Mouse (Mus musculus) midbrain, embryonic 14.5 days (tissue): ENCODE results near the gene Dennd1a. TPM values are rescaled to one million over a fixed set of nuclear protein-coding genes. Genes with fewer than 3 reads are reported as not detected.

Source experiments
- ATAC-seq: fragments of 200-750 bp; cut with Nextera tagmentation; 2 replicates; pipeline ENCODE4 v1.8.0; 2017; ENCODE audit warnings: moderate number of reproducible peaks, moderate library complexity; ENCODE audit not compliant: low FRiP score, low TSS enrichment
- DNase-seq: peaks from one replicate; pipeline ENCODE4 v3.0.0-alpha.2; 2015
- H3K27ac ChIP-seq: fragments of 300-500 bp; sonication (generic); replicated peaks from 2 replicates; pipeline ENCODE4 v1.5.1; 2014; ENCODE audit warnings: mild to moderate bottlenecking, low read depth, low read length, moderate library complexity
- H3K27me3 ChIP-seq: fragments of 300-500 bp; sonication (generic); 2 replicates; pipeline ENCODE4 v1.6.1; 2014; ENCODE audit warnings: low read length, control low read depth, mixed read lengths; ENCODE audit not compliant: control insufficient read depth, insufficient read depth
- H3K36me3 ChIP-seq: fragments of 300-500 bp; sonication (generic); 2 replicates; pipeline ENCODE4 v1.6.1; 2014; ENCODE audit warnings: low read length, control low read depth; ENCODE audit not compliant: control insufficient read depth, insufficient read depth
- H3K4me1 ChIP-seq: fragments of 300-500 bp; sonication (generic); 2 replicates; pipeline ENCODE4 v1.6.1; 2014; ENCODE audit warnings: mild to moderate bottlenecking, antibody characterized with exemption, low read length, control low read depth; ENCODE audit not compliant: control insufficient read depth, insufficient read depth
- H3K4me2 ChIP-seq: fragments of 300-500 bp; sonication (generic); 2 replicates; pipeline ENCODE4 v1.6.1; 2014; ENCODE audit warnings: mild to moderate bottlenecking, low read length, moderate library complexity
- H3K4me3 ChIP-seq: fragments of 300-500 bp; sonication (generic); replicated peaks from 2 replicates; pipeline ENCODE4 v1.5.1; 2014; ENCODE audit warnings: low read depth, low read length
- H3K9ac ChIP-seq: fragments of 300-500 bp; sonication (generic); replicated peaks from 2 replicates; pipeline ENCODE4 v1.6.1; 2014; ENCODE audit warnings: mild to moderate bottlenecking, low read length, moderate library complexity
- H3K9me3 ChIP-seq: fragments of 300-500 bp; sonication (generic); 2 replicates; pipeline ENCODE4 v1.6.1; 2016; ENCODE audit warnings: low read length, control low read depth, mixed read lengths; ENCODE audit not compliant: control insufficient read depth
- WGBS: fragments of 180-500 bp; shearing (Covaris S2); extraction: QIAGEN DNeasy Blood & Tissue Kit; methylation state at CpG from one replicate; pipeline ENCODE4 v1.1.7; 2014; 5-methylcytosine and 5-hydroxymethylcytosine counted together
- polyA plus RNA-seq: library from polyadenylated mRNA; unstranded; fragments of >200 nt; fragmentation: Nextera tagmentation; extraction: Ambion mirVana; gene quantifications from 2 replicates; pipeline ENCODE4 v1.2.1, GENCODE M21; 2014

Gene Dennd1a
- polyA plus RNA-seq, 1 experiment from 2014 or later = 16.6 TPM

- no peak for ATAC-seq
- H3K4me2 ChIP-seq = no peak overlapping the region
- H3K36me3 ChIP-seq = no peaks in the 10 kb centered on the region
- DNase-seq = no peak
- no peak overlapping the region for H3K27ac ChIP-seq
- H3K9me3 ChIP-seq = no peaks in the 10 kb centered on the region
- no peaks in the 10 kb centered on the region for H3K4me1 ChIP-seq
- WGBS = 97% methylated on average over 2 of the region's 2 CpGs
- H3K27me3 ChIP-seq = no peaks in the 10 kb centered on the region
- no peak overlapping the region for H3K4me3 ChIP-seq
- H3K9ac ChIP-seq = no peak overlapping the region
Observed at GRCm38 (mm10) chr2:38085058-38085457, 202.1 kb downstream of the Dennd1a start.

DNA sequence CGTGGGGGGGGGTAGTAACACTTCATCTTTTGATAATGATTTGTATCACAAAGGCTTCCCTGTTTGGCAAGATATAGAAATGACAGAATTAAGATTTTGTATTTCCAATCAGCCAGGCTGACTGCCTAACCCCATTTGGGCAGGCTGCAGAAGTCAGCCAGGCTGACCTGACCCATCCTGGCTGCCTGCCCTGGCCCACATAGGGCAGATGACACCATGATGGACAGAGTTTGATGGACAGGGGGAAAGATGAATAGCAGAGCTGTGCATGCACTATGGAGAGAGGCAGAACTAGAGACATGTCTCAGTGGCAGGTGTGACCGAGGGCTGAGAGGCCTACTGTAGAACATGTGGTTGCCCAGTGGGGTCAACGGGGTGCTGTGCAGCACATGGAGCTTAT lies 203.9 kb downstream of the Dennd1a start:
- Histone ChIP-seq H3K4me3 (no peak overlapping the region), H3K4me1 (no peaks in the 10 kb centered on the region), H3K4me2 (no peak overlapping the region), H3K9ac (no peak overlapping the region), H3K27ac (no peak overlapping the region), H3K36me3 (no peaks in the 10 kb centered on the region), H3K27me3 (no peaks in the 10 kb centered on the region), H3K9me3 (no peaks in the 10 kb centered on the region)
- no peak for ATAC-seq
- no peak for DNase-seq
- WGBS = 91% methylated on average over 3 of the region's 3 CpGs

DNA sequence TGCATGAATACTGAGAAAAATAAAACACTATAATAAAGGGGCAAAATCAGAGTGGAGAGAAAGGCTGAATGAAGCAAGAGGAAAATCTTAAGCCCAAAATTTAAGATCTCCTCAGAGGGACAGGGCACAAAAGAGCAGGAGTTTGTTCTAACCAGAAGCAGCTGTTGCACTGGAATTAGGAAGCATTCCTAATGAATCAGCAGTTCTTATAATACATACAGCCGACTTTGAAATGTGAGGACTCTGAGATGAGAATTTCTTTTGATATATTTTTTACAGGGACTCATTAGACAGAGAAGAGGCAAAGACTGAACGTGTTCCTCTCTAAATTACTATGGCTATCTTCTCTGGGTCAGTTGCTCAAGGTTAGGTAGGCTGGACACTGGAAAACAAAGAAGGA lies 212.7 kb downstream of the Dennd1a start:
- Histone ChIP-seq H3K4me1 (no peaks in the 10 kb centered on the region), H3K4me2 (no peak overlapping the region), H3K27ac (no peak overlapping the region), H3K9me3 (no peaks in the 10 kb centered on the region), H3K36me3 (no peaks in the 10 kb centered on the region), H3K9ac (no peak overlapping the region), H3K27me3 (no peaks in the 10 kb centered on the region), H3K4me3 (no peak overlapping the region)
- ATAC-seq (no peak), DNase-seq (no peak)
- WGBS = 66% methylated on average over 2 of the region's 2 CpGs

GRCm38 (mm10) chr2:38072061-38072460 lies 215.1 kb downstream of the Dennd1a start:
- no peaks in the 10 kb centered on the region for H3K27me3 ChIP-seq
- no peak overlapping the region for H3K9ac ChIP-seq
- no peak for ATAC-seq
- H3K4me2 ChIP-seq = no peak overlapping the region
- DNase-seq = no peak
- no peak overlapping the region for H3K4me3 ChIP-seq
- H3K4me1 ChIP-seq = no peaks in the 10 kb centered on the region
- H3K9me3 ChIP-seq = no peaks in the 10 kb centered on the region
- no peak overlapping the region for H3K27ac ChIP-seq
- H3K36me3 ChIP-seq = no peaks in the 10 kb centered on the region

DNA sequence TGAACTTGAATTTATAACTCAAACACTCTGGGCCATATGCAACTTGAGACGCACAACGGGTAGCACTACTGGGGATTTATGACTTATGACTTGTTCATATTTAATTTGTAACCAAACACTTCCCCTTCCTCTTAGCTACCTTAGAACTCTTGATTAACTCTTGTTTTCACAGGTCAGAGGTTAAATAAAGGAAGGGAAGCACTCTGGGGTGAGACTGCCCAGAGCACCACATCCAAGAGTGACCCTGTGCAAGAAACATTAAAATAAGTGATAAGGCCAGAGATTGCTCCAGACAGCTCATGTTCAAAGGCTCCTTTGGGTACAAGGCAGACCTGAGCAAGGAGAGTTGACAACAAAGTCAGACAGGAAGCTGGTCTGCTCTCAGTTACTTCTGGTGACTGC lies 219.0 kb downstream of the Dennd1a start:
- no peak for ATAC-seq
- H3K9ac ChIP-seq = no peak overlapping the region
- no peaks in the 10 kb centered on the region for H3K36me3 ChIP-seq
- H3K4me2 ChIP-seq = no peak overlapping the region
- no peaks in the 10 kb centered on the region for H3K4me1 ChIP-seq
- no peaks in the 10 kb centered on the region for H3K27me3 ChIP-seq
- H3K4me3 ChIP-seq = no peak overlapping the region
- H3K9me3 ChIP-seq = no peaks in the 10 kb centered on the region
- WGBS = 92% methylated on average over 2 of the region's 2 CpGs
- H3K27ac ChIP-seq = no peak overlapping the region
- DNase-seq = no peak

GRCm38 (mm10) chr2:38065914-38066313 lies 221.3 kb downstream of the Dennd1a start:
- H3K4me2 ChIP-seq = no peak overlapping the region
- no peaks in the 10 kb centered on the region for H3K9me3 ChIP-seq
- no peak overlapping the region for H3K4me3 ChIP-seq
- no peak overlapping the region for H3K9ac ChIP-seq
- ATAC-seq (no peak), DNase-seq (no peak)
- H3K27me3 ChIP-seq = no peaks in the 10 kb centered on the region
- no peaks in the 10 kb centered on the region for H3K4me1 ChIP-seq
- no peaks in the 10 kb centered on the region for H3K36me3 ChIP-seq
- H3K27ac ChIP-seq = no peak overlapping the region
- 73% methylated on average over 1 of the region's 1 CpGs for WGBS

DNA sequence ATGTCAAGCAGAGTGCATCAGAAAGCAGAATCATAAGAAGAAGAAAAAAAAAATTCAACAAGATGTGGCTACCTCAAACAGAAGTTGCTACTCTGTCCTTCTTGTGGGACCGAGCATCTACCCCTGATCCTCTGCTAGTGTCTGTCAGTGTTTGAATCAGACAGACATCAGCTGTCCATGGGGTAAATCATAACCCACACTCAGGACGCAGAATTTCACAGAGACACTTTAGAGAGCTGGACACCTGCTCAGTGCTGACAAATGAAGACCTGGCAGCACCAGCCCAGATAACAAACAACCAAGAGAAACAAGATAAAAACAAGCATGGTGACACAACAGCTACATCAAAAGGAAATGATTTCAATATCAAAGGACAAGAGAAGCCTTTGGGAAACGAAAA lies 222.9 kb downstream of the Dennd1a start:
- H3K9ac ChIP-seq = no peak overlapping the region
- H3K4me3 ChIP-seq = no peak overlapping the region
- H3K27ac ChIP-seq = no peak overlapping the region
- H3K4me2 ChIP-seq = no peak overlapping the region
- H3K9me3 ChIP-seq = no peaks in the 10 kb centered on the region
- no peaks in the 10 kb centered on the region for H3K36me3 ChIP-seq
- DNase-seq (no peak), ATAC-seq (no peak)
- H3K27me3 ChIP-seq = no peaks in the 10 kb centered on the region
- 56% methylated on average over 3 of the region's 3 CpGs for WGBS
- H3K4me1 ChIP-seq = no peaks in the 10 kb centered on the region

- H3K27ac ChIP-seq = no peak overlapping the region
- H3K36me3 ChIP-seq = no peaks in the 10 kb centered on the region
- no peaks in the 10 kb centered on the region for H3K27me3 ChIP-seq
- no peak overlapping the region for H3K9ac ChIP-seq
- H3K4me1 ChIP-seq = no peaks in the 10 kb centered on the region
- no peak for DNase-seq
- H3K4me3 ChIP-seq = no peak overlapping the region
- H3K9me3 ChIP-seq = no peaks in the 10 kb centered on the region
- no peak for ATAC-seq
- WGBS = 71% methylated on average over 1 of the region's 1 CpGs
- H3K4me2 ChIP-seq = no peak overlapping the region
Observed at GRCm38 (mm10) chr2:38062156-38062555, 225.0 kb downstream of the Dennd1a start.

DNA sequence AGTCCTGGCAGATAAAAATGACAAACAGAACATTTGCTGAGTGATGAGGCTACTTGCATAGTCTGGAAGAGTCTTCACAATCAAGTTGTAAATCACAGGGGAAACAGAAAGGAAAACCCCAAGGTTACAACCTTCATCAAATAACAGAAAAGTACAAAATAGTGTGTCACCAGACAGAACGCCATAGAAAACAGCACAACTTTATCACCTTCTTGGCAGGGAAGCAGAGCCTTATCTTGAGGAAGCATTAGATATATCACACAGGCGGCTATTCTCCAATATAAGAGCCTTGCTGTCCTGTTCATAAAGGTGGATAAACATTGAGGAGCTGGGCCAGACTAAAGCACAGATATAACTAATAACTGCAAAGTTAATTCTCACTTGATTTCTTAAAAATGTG lies 225.7 kb downstream of the Dennd1a start:
- no peak overlapping the region for H3K27ac ChIP-seq
- DNase-seq (no peak), ATAC-seq (no peak)
- H3K9ac ChIP-seq = no peak overlapping the region
- H3K36me3 ChIP-seq = no peaks in the 10 kb centered on the region
- 89% methylated on average over 2 of the region's 2 CpGs for WGBS
- no peaks in the 10 kb centered on the region for H3K9me3 ChIP-seq
- H3K27me3 ChIP-seq = no peaks in the 10 kb centered on the region
- H3K4me3 ChIP-seq = no peak overlapping the region
- no peak overlapping the region for H3K4me2 ChIP-seq
- H3K4me1 ChIP-seq = no peaks in the 10 kb centered on the region
